Mouse (Mus musculus) megakaryocyte, embryonic 14.5 days (primary cell): ENCODE data around the gene Snx33. TPM values are rescaled to one million over a fixed set of nuclear protein-coding genes. Genes with fewer than 3 reads are reported as not detected.
A peak's percentile ranks its signal among the peaks of the same experiment; 100 is the strongest.

Experiments used
- H3K27me3 ChIP-seq: replicated peaks from 2 replicates; pipeline ENCODE3; 2012; ENCODE audit warnings: inconsistent platforms
- H3K36me3 ChIP-seq: replicated peaks from 2 replicates; pipeline ENCODE3; 2012; ENCODE audit warnings: low read length, inconsistent platforms, mixed read lengths
- H3K4me1 ChIP-seq: 2 replicates; pipeline ENCODE4 v1.6.1; 2012; ENCODE audit warnings: inconsistent platforms
- H3K4me3 ChIP-seq: replicated peaks from 2 replicates; pipeline ENCODE3; 2012; ENCODE audit warnings: moderate library complexity, mild to moderate bottlenecking, inconsistent platforms
- H3K9me3 ChIP-seq: 2 replicates; pipeline ENCODE4 v1.6.1; 2012; ENCODE audit warnings: inconsistent platforms
- FLI1 ChIP-seq: IDR thresholded peaks from 2 replicates; pipeline ENCODE4 v1.6.1; 2012; ENCODE audit warnings: low read length, inconsistent platforms, mixed read lengths
- GATA1 ChIP-seq: IDR thresholded peaks from 3 replicates; pipeline ENCODE4 v1.6.1; 2012; ENCODE audit warnings: mixed read lengths, low read length, inconsistent platforms, borderline replicate concordance
- polyA plus RNA-seq: library from polyadenylated mRNA; stranded (reverse); fragments of >175 nt; gene quantifications from 2 replicates; pipeline ENCODE4 v1.2.3, GENCODE M21; 2012; ENCODE audit warnings: low replicate concordance; ENCODE audit not compliant: insufficient read depth

The Snx33 gene
- polyA plus RNA-seq, 1 experiment, result 0.19 TPM

GRCm38 (mm10) chr9:56893313-56893712 lies 34.9 kb downstream of the Snx33 start:
- TF ChIP-seq FLI1, result no peak
- TF ChIP-seq GATA1, result no peak
- Histone ChIP-seq H3K9me3 (no peaks in the 10 kb centered on the region), H3K4me3 (no peak overlapping the region), H3K36me3 (no peaks in the 10 kb centered on the region), H3K4me1 (peaks cover 24% of the 10 kb centered on the region), H3K27me3 (peaks cover 88% of the 10 kb centered on the region)

GRCm38 (mm10) chr9:56892111-56892510 lies 36.1 kb downstream of the Snx33 start:
- peaks cover 24% of the 10 kb centered on the region for H3K4me1 ChIP-seq
- no peak for TF ChIP-seq GATA1
- no peak for TF ChIP-seq FLI1
- H3K4me3 ChIP-seq, result no peak overlapping the region
- H3K36me3 ChIP-seq, result no peaks in the 10 kb centered on the region
- no peaks in the 10 kb centered on the region for H3K9me3 ChIP-seq
- H3K27me3 ChIP-seq, result peaks cover 88% of the 10 kb centered on the region

DNA sequence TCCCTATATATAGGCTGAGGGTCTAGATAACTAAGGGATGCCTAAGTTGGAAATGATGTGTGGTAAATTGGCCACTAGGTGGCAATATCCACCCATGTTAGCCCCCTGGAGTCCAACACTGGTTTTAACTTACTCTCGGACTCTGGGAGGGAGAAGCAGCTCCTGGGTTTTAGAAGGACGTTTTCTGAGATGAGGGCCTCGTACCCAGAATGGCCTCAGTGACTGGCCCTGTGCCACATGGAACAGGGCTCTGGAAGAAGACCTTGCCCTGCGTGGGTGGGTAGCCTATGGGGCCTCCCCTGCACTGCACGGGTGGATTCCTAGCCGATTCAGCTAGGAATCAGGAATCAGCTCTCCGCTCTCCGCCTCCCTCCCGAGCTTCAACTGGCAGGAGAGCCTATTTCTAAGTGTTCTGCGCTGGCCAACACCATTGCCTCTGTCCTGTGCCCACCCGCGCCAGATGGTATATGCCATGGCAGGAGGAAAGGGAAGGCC lies 36.6 kb downstream of the Snx33 start:
- Histone ChIP-seq H3K36me3 (no peaks in the 10 kb centered on the region), H3K9me3 (no peaks in the 10 kb centered on the region), H3K4me3 (peak overlapping the region; percentile 77), H3K4me1 (peaks cover 24% of the 10 kb centered on the region), H3K27me3 (peaks cover 88% of the 10 kb centered on the region)
- no peak for TF ChIP-seq FLI1

- Histone ChIP-seq H3K27me3 (peaks cover 90% of the 10 kb centered on the region), H3K9me3 (no peaks in the 10 kb centered on the region), H3K36me3 (no peaks in the 10 kb centered on the region), H3K4me1 (peaks cover 24% of the 10 kb centered on the region), H3K4me3 (no peak overlapping the region)
- TF ChIP-seq GATA1 (no peak), FLI1 (no peak)
These were observed 37.5 kb downstream of the Snx33 start for GRCm38 (mm10) chr9:56890522-56891250.

DNA sequence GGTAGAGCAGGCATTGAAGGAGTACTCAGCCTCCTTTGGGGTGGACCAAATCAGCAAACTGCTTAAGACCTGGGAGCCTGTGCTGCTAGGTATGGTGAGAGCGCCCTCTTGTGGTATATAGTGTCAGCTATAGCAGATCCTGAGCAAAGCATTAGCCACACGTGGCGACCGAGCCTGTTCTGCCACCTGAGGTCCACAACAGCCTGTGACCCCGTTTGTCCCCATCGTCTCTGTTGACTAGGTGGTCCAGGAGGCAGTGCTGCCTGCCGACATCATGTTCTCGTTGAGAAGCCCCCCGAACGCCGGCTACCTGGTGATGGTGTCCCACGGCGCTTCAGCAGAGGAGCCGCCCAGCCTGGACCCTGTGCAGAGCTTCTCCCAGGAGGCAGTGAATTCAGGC lies 38.4 kb downstream of the Snx33 start:
- Histone ChIP-seq H3K4me1 (peaks cover 24% of the 10 kb centered on the region), H3K4me3 (peak overlapping the region; percentile 84)

DNA sequence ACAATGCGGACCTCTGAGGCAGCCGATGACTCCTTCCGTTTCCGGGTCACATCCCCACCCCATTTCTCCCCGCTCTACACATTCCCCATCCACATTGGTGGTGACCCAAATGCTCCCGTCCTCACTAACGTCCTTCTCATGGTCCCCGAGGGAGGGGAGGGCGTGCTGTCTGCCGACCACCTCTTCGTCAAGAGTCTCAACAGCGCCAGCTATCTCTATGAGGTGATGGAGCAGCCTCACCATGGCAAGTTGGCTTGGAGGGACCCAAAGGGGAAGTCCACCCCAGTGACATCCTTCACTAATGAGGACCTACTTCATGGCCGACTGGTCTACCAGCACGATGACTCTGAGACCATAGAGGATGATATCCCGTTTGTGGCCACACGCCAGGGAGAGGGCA lies 40.6 kb downstream of the Snx33 start:
- no peaks in the 10 kb centered on the region for H3K36me3 ChIP-seq
- H3K4me1 ChIP-seq, result peaks cover 13% of the 10 kb centered on the region
- H3K9me3 ChIP-seq, result no peaks in the 10 kb centered on the region
- peak overlapping the region; percentile 44 for H3K4me3 ChIP-seq
- H3K27me3 ChIP-seq, result peaks cover 89% of the 10 kb centered on the region
- TF ChIP-seq GATA1, result no peak
- TF ChIP-seq FLI1, result no peak

More for the DNA sequence above, 38.4 kb downstream of the Snx33 start:
- TF ChIP-seq FLI1 (no peak), GATA1 (no peak)
- H3K27me3 ChIP-seq, result peaks cover 90% of the 10 kb centered on the region
- H3K9me3 ChIP-seq, result no peaks in the 10 kb centered on the region
- no peaks in the 10 kb centered on the region for H3K36me3 ChIP-seq

- peaks cover 89% of the 10 kb centered on the region for H3K27me3 ChIP-seq
- TF ChIP-seq GATA1 (no peak), FLI1 (no peak)
- peaks cover 9% of the 10 kb centered on the region for H3K4me1 ChIP-seq
- H3K9me3 ChIP-seq, result no peaks in the 10 kb centered on the region
- H3K36me3 ChIP-seq, result no peaks in the 10 kb centered on the region
- H3K4me3 ChIP-seq, result no peak overlapping the region
These were observed 41.6 kb downstream of the Snx33 start for GRCm38 (mm10) chr9:56886601-56887000.

GRCm38 (mm10) chr9:56886113-56886512 lies 42.1 kb downstream of the Snx33 start:
- TF ChIP-seq GATA1, result no peak
- no peak for TF ChIP-seq FLI1
- H3K27me3 ChIP-seq, result peaks cover 93% of the 10 kb centered on the region
- no peaks in the 10 kb centered on the region for H3K9me3 ChIP-seq

DNA sequence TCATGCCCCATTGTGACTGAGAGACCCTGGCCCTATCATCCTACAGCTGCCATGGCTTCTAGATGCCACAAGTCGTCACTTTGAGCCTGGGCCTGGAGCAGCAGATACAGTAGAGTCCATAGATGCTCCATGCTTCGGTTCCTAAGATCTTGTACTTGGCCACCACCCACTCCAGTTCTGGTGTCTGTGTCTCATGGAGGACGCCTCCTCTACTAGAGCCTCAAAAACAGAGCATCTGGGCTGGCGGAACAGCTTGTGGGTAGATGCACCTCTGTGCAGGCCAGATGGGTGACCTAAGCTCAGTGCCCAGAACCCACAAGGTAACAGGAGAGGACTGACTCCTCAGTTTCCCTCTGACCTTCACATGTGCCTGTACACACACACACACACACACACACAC lies 43.8 kb downstream of the Snx33 start:
- Histone ChIP-seq H3K27me3 (peaks cover 95% of the 10 kb centered on the region), H3K9me3 (no peaks in the 10 kb centered on the region), H3K4me3 (no peak overlapping the region), H3K36me3 (no peaks in the 10 kb centered on the region), H3K4me1 (no peaks in the 10 kb centered on the region; the same call in 1 of the 2 replicates)
- TF ChIP-seq FLI1 (no peak), GATA1 (no peak)

More at GRCm38 (mm10) chr9:56886113-56886512, 42.1 kb downstream of the Snx33 start:
- peaks cover 7% of the 10 kb centered on the region for H3K4me1 ChIP-seq
- H3K4me3 ChIP-seq, result no peak overlapping the region
- no peaks in the 10 kb centered on the region for H3K36me3 ChIP-seq

- Histone ChIP-seq H3K4me3 (no peak overlapping the region), H3K9me3 (no peaks in the 10 kb centered on the region), H3K27me3 (peaks cover 96% of the 10 kb centered on the region), H3K36me3 (no peaks in the 10 kb centered on the region), H3K4me1 (no peaks in the 10 kb centered on the region; the same call in 1 of the 2 replicates)
- TF ChIP-seq GATA1 (no peak), FLI1 (no peak)
These were observed 44.7 kb downstream of the Snx33 start for GRCm38 (mm10) chr9:56883470-56883869.
